Mouse (Mus musculus) mouse embryonic stem cell (cell line): ENCODE measurements around the gene Parp16.

ENCODE experiments used
- in situ Hi-C, 2 experiments: fragments of 300-500 bp; cut with MboI; formaldehyde crosslinking; loops; 1 replicate in 1 of 2; 3 replicates in 1 of 2; pipeline ENCODE4 v1.14.3; 2019 to 2020; ENCODE audit warnings: low sequenced_read_pairs in 2 of 2, low pct_unique_long_range_greater_than_20kb in 1 of 2, mixed read lengths in 1 of 2; ENCODE audit not compliant: unreplicated experiment in 1 of 2

Gene Parp16

GRCm38 (mm10) chr9:65231284-65231683 lies 36.1 kb downstream of the Parp16 start:
- in situ Hi-C loops, result loop anchor here in 1 of 2 experiments (10.0 kb wide), 1 partner anchor 184 kb away; no protein-coding TSS in a partner anchor

DNA sequence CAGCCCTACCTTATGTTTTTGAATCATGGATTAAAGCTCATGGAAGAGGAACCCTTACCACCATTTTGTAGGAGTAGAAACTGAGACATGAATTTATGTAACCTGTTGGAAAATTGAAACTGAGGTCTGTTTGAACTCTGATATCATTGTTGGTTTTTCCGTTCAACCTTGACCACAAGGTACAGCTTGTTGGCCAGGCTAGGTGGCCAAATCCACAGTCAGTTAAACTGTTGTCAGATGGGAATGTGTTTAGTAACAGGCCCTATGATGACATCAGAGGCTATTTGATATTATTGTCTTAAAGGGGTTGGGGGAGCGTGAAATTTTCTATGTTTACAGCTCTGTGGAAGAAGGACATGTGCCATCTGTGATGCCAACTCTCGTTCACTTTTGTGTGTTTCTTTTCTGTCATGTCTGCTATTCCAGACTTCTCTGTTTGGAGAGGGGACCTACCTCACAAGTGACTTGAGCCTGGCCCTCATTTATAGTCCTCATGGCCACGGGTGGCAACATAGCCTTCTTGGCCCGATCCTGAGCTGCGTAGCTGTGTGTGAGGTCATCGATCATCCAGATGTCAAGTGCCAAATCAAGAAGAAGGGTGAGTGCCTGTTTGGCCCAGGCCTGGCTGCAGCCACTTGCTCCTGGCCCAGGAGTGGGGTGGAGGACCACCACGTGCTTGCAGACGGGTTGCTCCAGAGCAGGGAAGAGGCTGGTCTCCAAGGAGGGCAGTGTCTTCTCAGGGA lies 38.3 kb downstream of the Parp16 start:
- in situ Hi-C loops, result loop anchor here in 1 of 2 experiments (10.0 kb wide), 1 partner anchor 181 kb away; no protein-coding TSS in a partner anchor

DNA sequence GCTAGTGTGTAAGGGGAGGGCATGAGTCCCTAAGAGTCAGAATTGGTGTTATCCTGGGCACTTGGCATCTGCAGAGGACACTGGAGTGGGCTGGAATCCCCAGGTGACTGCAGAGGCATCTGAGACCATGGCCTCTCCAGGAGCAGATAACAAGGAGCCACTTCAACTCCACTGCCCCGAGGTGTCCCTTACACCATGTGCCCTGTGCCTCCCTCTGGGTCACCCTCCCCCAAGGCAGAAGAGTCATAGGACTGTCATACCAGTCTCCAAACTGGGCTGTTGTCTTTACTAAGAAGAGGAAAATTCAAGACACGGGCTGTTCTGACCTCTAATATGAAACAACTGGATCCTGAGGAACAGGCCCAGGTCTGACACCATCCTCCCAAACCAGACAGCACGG lies 39.6 kb downstream of the Parp16 start:
- in situ Hi-C loops, result loop anchor here in 1 of 2 experiments (10.0 kb wide), 1 partner anchor 180 kb away; no protein-coding TSS in a partner anchor

GRCm38 (mm10) chr9:65235601-65236000 lies 40.4 kb downstream of the Parp16 start:
- in situ Hi-C loops, result loop anchor here in 1 of 2 experiments (10.0 kb wide), 1 partner anchor 179 kb away; no protein-coding TSS in a partner anchor

DNA sequence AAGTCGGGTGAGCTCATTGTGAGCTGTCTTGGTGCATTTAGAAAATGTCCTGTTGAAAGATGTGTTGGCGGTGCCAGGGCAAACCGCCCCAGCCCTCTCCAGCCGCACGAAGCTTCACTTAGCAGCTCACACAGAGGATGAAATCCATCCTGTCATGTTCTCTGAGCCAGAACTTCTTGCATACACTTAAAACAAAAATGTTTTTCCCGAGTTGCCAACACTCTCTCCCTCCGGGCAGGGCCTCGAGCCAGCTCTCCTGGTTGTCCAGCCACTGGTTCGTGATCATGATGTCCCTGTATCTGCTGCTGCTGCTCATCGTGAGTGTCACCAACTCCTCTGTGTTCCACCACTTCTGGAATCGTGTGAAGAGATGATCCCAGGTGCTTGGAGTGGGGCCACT lies 42.5 kb downstream of the Parp16 start:
- in situ Hi-C loops, result loop anchor here in 1 of 2 experiments (10.0 kb wide), 1 partner anchor 177 kb away; no protein-coding TSS in a partner anchor

DNA sequence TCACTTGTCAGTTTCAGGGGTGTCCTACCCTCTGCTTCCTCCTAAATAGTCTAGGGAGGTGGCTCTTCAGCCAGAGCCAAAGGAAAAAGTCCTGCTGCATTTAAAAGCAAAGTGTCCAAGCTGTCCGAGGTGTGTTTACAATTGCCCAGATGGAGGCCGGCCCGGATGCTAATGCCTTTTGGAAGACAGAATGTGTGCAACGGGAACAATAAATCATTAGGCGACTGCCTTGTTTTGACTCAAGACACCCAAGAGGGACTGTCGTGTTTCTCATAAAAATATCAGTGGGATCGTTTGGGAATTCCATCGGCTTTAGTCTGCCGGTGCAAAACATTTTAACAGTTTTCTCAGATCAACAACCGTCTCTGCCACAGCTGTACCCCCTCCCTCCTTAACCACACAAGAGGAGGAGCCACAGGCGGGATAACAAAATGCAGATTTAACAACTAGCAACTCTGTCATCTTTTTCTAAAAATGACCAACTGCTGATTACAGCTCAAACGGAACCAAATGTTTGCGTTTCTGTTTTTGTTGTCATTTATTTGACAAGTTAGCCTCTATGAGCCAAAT lies 43.1 kb downstream of the Parp16 start:
- in situ Hi-C loops, result loop anchor here in 1 of 2 experiments (10.0 kb wide), 1 partner anchor 177 kb away; no protein-coding TSS in a partner anchor

DNA sequence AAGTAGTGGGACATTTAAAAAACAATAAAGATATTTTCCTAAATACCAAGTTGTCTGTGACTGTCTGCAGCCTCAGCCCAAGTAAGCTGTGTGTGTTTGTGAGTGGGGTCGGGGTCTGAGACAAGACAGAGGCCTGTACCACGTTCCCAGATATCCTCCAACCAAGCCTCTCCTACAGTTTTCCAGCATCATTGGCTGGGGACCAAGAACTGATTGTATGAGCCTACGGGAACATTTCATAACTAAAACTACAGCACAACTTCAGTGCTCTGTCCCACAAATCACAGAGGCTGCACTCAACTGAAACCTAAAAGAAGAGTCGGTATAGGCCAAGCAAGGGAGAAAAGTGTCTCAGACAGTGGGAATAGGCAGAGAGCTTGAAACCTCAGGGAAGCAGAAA lies 44.0 kb downstream of the Parp16 start:
- in situ Hi-C loops, result loop anchor here in 1 of 2 experiments (10.0 kb wide), 1 partner anchor 176 kb away; no protein-coding TSS in a partner anchor

DNA sequence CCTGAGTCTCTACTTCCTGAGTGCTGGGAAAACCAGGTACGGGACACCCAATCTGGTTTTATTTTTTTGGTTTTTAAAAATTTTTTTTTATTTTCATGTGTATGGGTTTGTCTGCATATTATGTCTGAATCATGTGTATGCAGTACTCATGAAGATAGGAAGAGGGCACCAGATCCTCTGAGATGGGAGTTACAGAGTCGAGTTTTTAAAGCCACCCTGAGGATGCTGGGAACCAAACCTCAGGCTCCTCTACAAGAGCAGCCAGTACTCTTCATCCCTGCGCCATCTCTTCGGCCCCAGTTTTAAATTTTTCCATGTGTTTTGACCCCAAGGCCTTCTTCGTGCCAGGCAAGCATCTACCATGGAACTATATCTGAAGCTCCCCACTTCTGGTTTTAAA lies 44.6 kb downstream of the Parp16 start:
- in situ Hi-C loops, result loop anchor here in 1 of 2 experiments (5.0 to 10.0 kb wide), 2 partner anchors 38 to 175 kb away; no protein-coding TSS in a partner anchor

- in situ Hi-C loops, result loop anchor here in 1 of 2 experiments (5.0 kb wide), 1 partner anchor 37 kb away; no protein-coding TSS in a partner anchor
Observed at GRCm38 (mm10) chr9:65240587-65240986, 45.4 kb downstream of the Parp16 start.

DNA sequence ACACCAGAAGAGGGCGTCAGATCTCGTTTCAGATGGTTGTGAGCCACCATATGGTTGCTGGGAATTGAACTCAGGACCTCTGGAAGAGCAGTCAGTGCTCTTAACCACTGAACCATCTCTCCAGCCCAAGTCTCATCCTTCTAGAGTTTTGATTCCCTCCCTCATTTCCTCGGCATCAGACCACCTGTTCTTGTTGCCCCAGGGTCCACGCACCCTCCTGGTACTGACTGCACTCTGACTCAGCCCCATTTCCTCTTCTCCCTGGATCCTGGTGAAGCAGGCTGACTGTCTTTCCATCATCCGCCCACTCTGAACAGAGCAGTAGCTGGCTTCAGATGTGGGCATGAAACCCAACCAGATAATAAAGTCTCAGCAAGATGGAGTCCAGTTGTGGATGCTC lies 46.8 kb downstream of the Parp16 start:
- in situ Hi-C loops, result loop anchor here in 1 of 2 experiments (5.0 kb wide), 1 partner anchor 35 kb away; no protein-coding TSS in a partner anchor

DNA sequence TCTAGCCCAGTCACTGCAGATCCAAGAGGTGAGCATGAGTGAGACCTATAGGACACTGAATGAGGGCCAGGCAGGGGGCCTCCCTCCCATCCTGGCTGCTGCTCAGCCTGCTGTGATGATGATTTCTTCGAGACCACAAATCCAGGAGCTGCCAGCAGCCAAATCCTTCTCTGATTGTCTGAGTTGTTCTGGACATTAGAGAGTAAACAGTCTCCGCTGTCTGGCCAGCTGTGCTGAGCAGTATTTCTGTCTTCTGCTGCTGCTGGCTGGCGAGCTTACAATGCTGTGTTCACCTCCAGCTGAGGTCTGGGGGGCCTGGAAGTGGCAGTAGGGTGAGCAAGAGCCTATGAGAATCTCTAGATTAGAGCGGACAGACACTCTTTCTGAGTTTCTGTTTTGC lies 48.1 kb downstream of the Parp16 start:
- in situ Hi-C loops, result loop anchor here in 1 of 2 experiments (5.0 kb wide), 1 partner anchor 34 kb away; no protein-coding TSS in a partner anchor

- in situ Hi-C loops, result loop anchor here in 1 of 2 experiments (5.0 kb wide), 1 partner anchor 33 kb away; no protein-coding TSS in a partner anchor
Observed at GRCm38 (mm10) chr9:65244036-65244806, 49.1 kb downstream of the Parp16 start.

DNA sequence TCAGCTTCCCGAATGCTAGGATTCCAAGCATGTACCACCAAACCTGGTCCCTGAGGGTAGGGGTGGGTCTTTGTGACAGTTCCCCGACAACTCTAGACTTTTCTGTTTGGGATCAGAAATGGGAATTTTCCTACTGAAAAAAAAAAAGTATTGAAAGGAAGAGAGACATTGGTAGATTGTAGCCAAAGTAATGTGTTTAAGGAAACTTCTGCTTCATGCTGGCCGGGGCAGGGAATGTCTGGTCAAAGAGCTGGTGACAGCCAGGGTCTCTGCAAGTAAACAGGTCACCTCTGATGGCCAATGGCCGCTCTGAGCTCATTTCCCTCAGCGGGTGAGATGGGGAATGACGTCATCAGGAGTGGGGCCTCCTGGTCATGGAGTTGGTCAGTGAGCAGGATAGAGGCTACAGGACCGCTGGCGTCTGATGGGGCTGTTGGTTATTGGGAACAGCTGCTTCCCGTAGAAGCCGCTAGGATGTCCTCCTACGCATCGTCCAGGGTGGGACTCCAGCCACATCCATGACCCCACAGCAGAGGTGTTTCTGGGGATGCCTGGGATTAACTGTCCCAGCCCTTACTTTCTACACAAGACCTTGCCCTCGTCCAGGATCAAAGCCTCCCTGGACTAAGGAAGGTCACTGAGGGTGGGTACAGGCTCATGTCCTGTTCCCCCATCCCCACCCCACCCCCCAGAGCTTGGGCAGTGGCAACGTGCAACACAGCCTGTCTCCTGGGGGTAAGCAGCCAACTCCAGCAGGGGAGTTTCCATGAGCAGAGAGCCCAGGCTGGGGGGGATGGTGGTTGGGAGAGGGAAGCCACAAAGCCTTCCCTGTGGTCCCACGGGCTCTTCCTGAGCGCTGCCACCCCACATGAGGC lies 52.6 kb downstream of the Parp16 start:
- in situ Hi-C loops, result no loop called here

DNA sequence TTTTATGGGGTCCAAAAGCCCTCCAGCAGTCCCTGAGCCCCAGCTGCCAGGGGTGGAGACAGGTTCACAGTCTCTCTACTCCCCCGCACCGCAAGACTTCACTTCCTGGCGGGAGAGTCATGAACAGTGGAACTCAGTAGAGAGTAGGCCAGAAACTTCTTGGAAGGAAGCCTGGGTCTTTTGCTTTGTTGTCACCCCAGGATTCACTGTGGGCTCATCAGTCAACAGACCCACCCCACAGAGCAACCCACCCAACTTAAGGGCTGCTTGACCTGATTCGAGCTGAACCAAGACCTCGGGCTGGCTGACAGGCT lies 53.2 kb downstream of the Parp16 start:
- in situ Hi-C loops, result no loop called here

- in situ Hi-C loops, result no loop called here
Observed at GRCm38 (mm10) chr9:65252026-65252425, 56.9 kb downstream of the Parp16 start.

GRCm38 (mm10) chr9:65255906-65256600 lies 60.9 kb downstream of the Parp16 start:
- in situ Hi-C loops, result no loop called here

DNA sequence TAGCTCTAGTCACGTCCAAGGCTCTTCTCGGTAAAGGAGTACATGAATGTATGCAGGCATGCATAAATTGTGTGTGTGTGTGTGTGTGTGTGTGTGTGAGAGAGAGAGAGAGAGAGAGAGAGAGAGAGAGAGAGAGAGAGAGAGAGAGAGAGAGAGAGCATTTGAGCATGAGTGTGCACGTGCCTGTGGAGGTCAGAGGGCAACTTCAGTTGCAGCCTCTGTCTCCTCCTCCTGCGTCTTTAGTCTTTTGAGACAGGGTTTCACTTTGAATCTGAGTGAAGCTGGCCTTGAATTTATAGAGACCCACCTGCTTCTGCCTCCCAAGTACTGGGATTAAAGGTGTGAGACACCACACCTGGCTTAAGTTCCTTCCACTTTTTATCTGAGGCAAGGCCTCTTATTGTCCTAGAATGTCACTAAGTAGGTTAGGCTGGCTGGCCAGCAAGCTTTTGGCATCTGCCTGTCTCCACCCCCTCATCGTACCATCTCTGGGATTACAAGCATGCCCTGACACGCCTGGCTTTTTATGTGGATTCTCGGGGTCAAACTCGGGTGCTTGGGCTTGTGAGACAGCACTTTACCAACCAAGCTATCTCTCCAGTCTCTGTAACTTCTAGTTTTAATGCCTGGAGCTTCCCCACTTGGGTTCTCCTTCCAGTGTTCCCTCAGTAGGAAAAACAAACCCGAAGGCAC lies 62.2 kb downstream of the Parp16 start:
- in situ Hi-C loops, result no loop called here
